Mouse (Mus musculus) lung, embryonic 15.5 days (tissue): Measurements from ENCODE around the gene Rita1. TPM values are rescaled to one million over a fixed set of nuclear protein-coding genes. Genes with fewer than 3 reads are reported as not detected.

Source experiments
- ATAC-seq: fragments of 200-750 bp; cut with Nextera tagmentation; 2 replicates; pipeline ENCODE4 v1.8.0; 2017; ENCODE audit warnings: moderate number of reproducible peaks, borderline replicate concordance; ENCODE audit not compliant: low FRiP score, low TSS enrichment; ENCODE audit errors: extremely low read depth
- H3K27ac ChIP-seq: fragments of 300-500 bp; sonication (generic); 2 replicates; pipeline ENCODE4 v1.5.1; 2015; ENCODE audit warnings: moderate library complexity, mild to moderate bottlenecking, inconsistent platforms
- H3K27me3 ChIP-seq: fragments of 300-500 bp; sonication (generic); 2 replicates; pipeline ENCODE4 v1.6.1; 2015; ENCODE audit warnings: inconsistent platforms
- H3K36me3 ChIP-seq: fragments of 300-500 bp; sonication (generic); 2 replicates; pipeline ENCODE4 v1.6.1; 2015; ENCODE audit warnings: inconsistent platforms
- H3K4me1 ChIP-seq: fragments of 300-500 bp; sonication (generic); 2 replicates; pipeline ENCODE4 v1.6.1; 2015; ENCODE audit warnings: inconsistent platforms
- H3K4me2 ChIP-seq: fragments of 300-500 bp; sonication (generic); 2 replicates; pipeline ENCODE4 v1.6.1; 2015; ENCODE audit warnings: inconsistent platforms, mild to moderate bottlenecking, moderate library complexity
- H3K4me3 ChIP-seq: fragments of 300-500 bp; sonication (generic); 2 replicates; pipeline ENCODE4 v1.5.1; 2015; ENCODE audit warnings: mild to moderate bottlenecking, inconsistent platforms
- H3K9ac ChIP-seq: fragments of 300-500 bp; sonication (generic); 2 replicates; pipeline ENCODE4 v1.6.1; 2015; ENCODE audit warnings: inconsistent platforms
- H3K9me3 ChIP-seq: fragments of 300-500 bp; sonication (generic); 2 replicates; pipeline ENCODE4 v1.6.1; 2016; ENCODE audit warnings: inconsistent platforms
- WGBS: fragments of 180-500 bp; shearing (Covaris S2); methylation state at CpG from one replicate; pipeline ENCODE4 v1.1.7; 2015; 5-methylcytosine and 5-hydroxymethylcytosine counted together
- polyA plus RNA-seq: library from polyadenylated mRNA; unstranded; fragments of >200 nt; fragmentation: Nextera tagmentation; extraction: Ambion mirVana; gene quantifications from 2 replicates; pipeline ENCODE4 v1.2.1, GENCODE M21; 2015

Rita1 gene
- polyA plus RNA-seq, 1 experiment from 2014 or later: 11.1 TPM

DNA sequence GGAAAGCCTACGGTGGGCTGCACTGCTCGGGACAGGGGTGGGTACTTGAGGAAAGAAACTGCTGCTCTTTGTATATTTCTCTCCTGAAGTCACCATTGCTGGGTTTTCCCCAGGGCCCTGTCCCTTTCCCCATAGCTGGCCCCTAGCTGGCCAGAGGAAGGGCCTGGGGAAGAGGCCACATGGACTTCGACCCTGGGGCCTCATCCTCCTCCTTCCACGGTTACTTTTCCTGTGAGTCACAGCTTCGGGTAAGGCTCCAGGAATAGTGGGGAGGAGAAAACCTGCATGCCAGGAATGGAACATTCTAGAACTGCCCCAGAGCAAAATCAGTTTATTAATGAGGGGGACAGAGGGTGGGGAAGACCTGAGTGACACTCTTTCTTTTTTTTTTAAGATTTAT lies 62.3 kb downstream of the Rita1 start:
- 66% methylated on average over 5 of the region's 5 CpGs for WGBS
- Histone ChIP-seq H3K4me3 (no peak overlapping the region), H3K4me1 (no peaks in the 10 kb centered on the region), H3K27me3 (no peaks in the 10 kb centered on the region), H3K27ac (no peak overlapping the region), H3K4me2 (no peak overlapping the region), H3K36me3 (peaks cover 15% of the 10 kb centered on the region; the same call in 1 of the 2 replicates), H3K9me3 (no peaks in the 10 kb centered on the region), H3K9ac (no peak overlapping the region)
- no peak for ATAC-seq

DNA sequence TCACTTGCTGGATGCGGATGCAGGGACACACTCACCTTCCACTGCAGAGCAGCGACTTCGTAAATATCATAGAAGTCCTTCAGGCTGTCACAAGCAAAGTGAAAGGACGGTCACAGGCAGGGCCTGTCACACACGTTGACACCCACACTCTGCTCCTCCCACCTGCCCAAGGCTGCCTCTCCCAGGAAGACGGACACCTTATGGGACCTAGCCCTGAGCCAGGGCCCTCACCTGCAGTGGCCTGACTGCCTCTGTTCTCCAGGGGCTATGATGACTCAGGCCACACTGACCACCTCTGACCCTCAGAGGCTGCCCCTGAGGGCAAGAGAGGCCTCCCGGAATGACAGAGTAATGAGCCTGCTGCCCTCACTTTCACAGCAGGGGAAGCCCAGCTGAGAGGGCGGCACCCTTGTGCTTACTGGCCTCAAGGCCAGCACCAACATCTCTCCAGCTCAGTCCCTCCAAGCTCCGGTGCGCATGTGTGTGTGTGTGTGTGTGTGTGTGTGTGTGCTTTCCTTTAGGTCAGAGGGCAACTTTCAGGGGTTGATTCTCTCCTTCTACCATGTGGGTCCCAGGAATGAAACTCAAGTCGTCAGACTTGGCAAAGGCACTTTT lies 64.0 kb downstream of the Rita1 start:
- Histone ChIP-seq H3K4me2 (no peak overlapping the region), H3K4me1 (no peaks in the 10 kb centered on the region), H3K9me3 (no peaks in the 10 kb centered on the region), H3K27me3 (no peaks in the 10 kb centered on the region), H3K4me3 (no peak overlapping the region), H3K36me3 (peaks cover 9% of the 10 kb centered on the region; the same call in 1 of the 2 replicates), H3K9ac (no peak overlapping the region), H3K27ac (no peak overlapping the region)
- WGBS: 61% methylated on average over 11 of the region's 11 CpGs
- ATAC-seq: no peak

Other genes starting within 250 kb of the Rita1 start
- 0.05 TPM in 1 of 2 replicates, not detected in the other for gene Lhx5, start 180.9 kb downstream of the Rita1 start, polyA plus RNA-seq
- gene Sdsl, start 139.8 kb downstream of the Rita1 start, polyA plus RNA-seq: 7.3 and 7.6 TPM in 2 replicates
- not detected in 2 replicates for gene Sds, start 136.1 kb downstream of the Rita1 start, polyA plus RNA-seq
- gene Plbd2, start 109.0 kb downstream of the Rita1 start, polyA plus RNA-seq: 52.6 and 56.1 TPM in 2 replicates
- gene Slc8b1, start 101.4 kb downstream of the Rita1 start, polyA plus RNA-seq: 6.6 and 6.7 TPM in 2 replicates
- gene Tpcn1, start 23.9 kb downstream of the Rita1 start, polyA plus RNA-seq: 18.6 and 20.3 TPM in 2 replicates
- 0.34 and 0.64 TPM in 2 replicates for gene Iqcd, start 23.6 kb downstream of the Rita1 start, polyA plus RNA-seq
- gene Ddx54, start 150 bp upstream of the Rita1 start, polyA plus RNA-seq: 37.8 and 41.1 TPM in 2 replicates
- 0.44 and 0.59 TPM in 2 replicates for gene Cfap73, start 21.6 kb upstream of the Rita1 start, polyA plus RNA-seq
- 0.05 and 0.27 TPM in 2 replicates for gene Rasal1, start 36.2 kb upstream of the Rita1 start, polyA plus RNA-seq
- 2.5 and 3.8 TPM in 2 replicates for gene Dtx1, start 99.3 kb upstream of the Rita1 start, polyA plus RNA-seq
- 0.30 and 0.34 TPM in 2 replicates for gene Oas2, start 137.3 kb upstream of the Rita1 start, polyA plus RNA-seq
- 0.09 and 0.12 TPM in 2 replicates for gene Oas3, start 165.1 kb upstream of the Rita1 start, polyA plus RNA-seq
- not detected in 2 replicates for gene Oas1e, start 182.9 kb upstream of the Rita1 start, polyA plus RNA-seq
- 0.33 and 0.49 TPM in 2 replicates for gene Oas1c, start 199.9 kb upstream of the Rita1 start, polyA plus RNA-seq
- not detected in 2 replicates for gene Oas1f, start 234.8 kb upstream of the Rita1 start, polyA plus RNA-seq
- gene Oas1h, start 248.8 kb upstream of the Rita1 start, polyA plus RNA-seq: not detected in 2 replicates